Mouse (Mus musculus): Measurements from ENCODE around the gene Dnah2. TPM values are rescaled to one million over a fixed set of nuclear protein-coding genes. Genes with fewer than 3 reads are reported as not detected.

Dnah2 gene
- polyA plus RNA-seq, 2 experiments, result 0.01 to 0.03 TPM

GRCm38 (mm10) chr11:69390400-69391034 lies 158.4 kb downstream of the Dnah2 start:
- peak in 2 of 3 experiments; percentile 60 to 66 for DNase-seq (ENCODE audit: low read depth in 3 of 3, low spot score in 3 of 3)
- H3K27me3 ChIP-seq (ENCODE audit: control insufficient read depth, insufficient read depth, low read length), result no peaks in the 10 kb centered on the region
- H3K9me3 ChIP-seq (ENCODE audit: control insufficient read depth, low read length), result no peaks in the 10 kb centered on the region
- no peak overlapping the region for H3K9ac ChIP-seq (replicated peaks)
- peaks cover 0 to 3% of the 10 kb centered on the region in 2 experiments; a peak in 2 of 4 replicates for H3K4me1 ChIP-seq (replicated peaks; ENCODE audit: control insufficient read depth in 2 of 2, insufficient read depth in 2 of 2, low read length in 1 of 2)
- no peak overlapping the region for H3K4me2 ChIP-seq (ENCODE audit: low read depth)
- TF ChIP-seq EP300 (IDR thresholded peaks at IDR 0.05; ENCODE audit: low read depth) (no peak), CTCF (IDR thresholded peaks at IDR 0.05; ENCODE audit: low read depth) (peak; percentile 78)
- no peak for ATAC-seq (ENCODE audit: insufficient read depth)
- H3K27ac ChIP-seq, result no peak overlapping the region
- H3K36me3 ChIP-seq (replicated peaks; ENCODE audit: control insufficient read depth, insufficient read depth, low read depth), result no peaks in the 10 kb centered on the region
- 42% methylated on average over 10 of the region's 10 CpGs for WGBS (ENCODE audit: insufficient replicate concordance)
- H3K4me3 ChIP-seq (ENCODE audit: insufficient read depth in 1 of 2, low read depth in 2 of 2, low read length in 2 of 2), result no peak overlapping the region

GRCm38 (mm10) chr11:69389531-69390399 lies 159.1 kb downstream of the Dnah2 start:
- H3K4me1 ChIP-seq (replicated peaks; ENCODE audit: control insufficient read depth in 2 of 2, insufficient read depth in 2 of 2, low read length in 1 of 2), result peaks cover 0 to 3% of the 10 kb centered on the region in 2 experiments; a peak in 2 of 4 replicates
- WGBS (ENCODE audit: insufficient replicate concordance), result 64% methylated on average over 14 of the region's 14 CpGs
- no peak overlapping the region for H3K9ac ChIP-seq (replicated peaks)
- H3K4me3 ChIP-seq (ENCODE audit: insufficient read depth in 1 of 2, low read depth in 2 of 2, low read length in 2 of 2), result no peak overlapping the region
- no peaks in the 10 kb centered on the region for H3K27me3 ChIP-seq (ENCODE audit: control insufficient read depth, insufficient read depth, low read length)
- H3K4me2 ChIP-seq (ENCODE audit: low read depth), result no peak overlapping the region
- no peak for ATAC-seq (ENCODE audit: insufficient read depth)
- no peaks in the 10 kb centered on the region for H3K9me3 ChIP-seq (ENCODE audit: control insufficient read depth, low read length)
- TF ChIP-seq CTCF (IDR thresholded peaks at IDR 0.05; ENCODE audit: low read depth) (no peak), EP300 (IDR thresholded peaks at IDR 0.05; ENCODE audit: low read depth) (no peak)
- no peaks in the 10 kb centered on the region for H3K36me3 ChIP-seq (replicated peaks; ENCODE audit: control insufficient read depth, insufficient read depth, low read depth)
- H3K27ac ChIP-seq, result no peak overlapping the region
- no peak for DNase-seq (ENCODE audit: low read depth in 3 of 3, low spot score in 3 of 3)

GRCm38 (mm10) chr11:69388680-69389079 lies 160.2 kb downstream of the Dnah2 start:
- H3K27me3 ChIP-seq (ENCODE audit: control insufficient read depth, insufficient read depth, low read length), result no peaks in the 10 kb centered on the region
- DNase-seq (ENCODE audit: low read depth in 3 of 3, low spot score in 3 of 3), result no peak
- no peak for TF ChIP-seq CTCF (IDR thresholded peaks at IDR 0.05; ENCODE audit: low read depth)
- no peak for TF ChIP-seq EP300 (IDR thresholded peaks at IDR 0.05; ENCODE audit: low read depth)
- no peak overlapping the region for H3K4me3 ChIP-seq (ENCODE audit: insufficient read depth in 1 of 2, low read depth in 2 of 2, low read length in 2 of 2)
- no peaks in the 10 kb centered on the region for H3K4me1 ChIP-seq (replicated peaks; ENCODE audit: control insufficient read depth in 2 of 2, insufficient read depth in 2 of 2, low read length in 1 of 2)
- no peaks in the 10 kb centered on the region for H3K36me3 ChIP-seq (replicated peaks; ENCODE audit: control insufficient read depth, insufficient read depth, low read depth)
- no peak for ATAC-seq (ENCODE audit: insufficient read depth)
- no peak overlapping the region for H3K27ac ChIP-seq
- no peaks in the 10 kb centered on the region for H3K9me3 ChIP-seq (ENCODE audit: control insufficient read depth, low read length)
- whole genome bisulfite sequencing (ENCODE audit: insufficient replicate concordance), result 88% methylated on average over 4 of the region's 4 CpGs
- H3K9ac ChIP-seq (replicated peaks), result no peak overlapping the region
- no peak overlapping the region for H3K4me2 ChIP-seq (ENCODE audit: low read depth)

GRCm38 (mm10) chr11:69386758-69387157 lies 162.2 kb downstream of the Dnah2 start:
- Histone ChIP-seq H3K9me3 (ENCODE audit: control insufficient read depth, low read length) (no peaks in the 10 kb centered on the region), H3K4me3 (ENCODE audit: insufficient read depth in 1 of 2, low read depth in 2 of 2, low read length in 2 of 2) (no peak overlapping the region), H3K27me3 (ENCODE audit: control insufficient read depth, insufficient read depth, low read length) (no peaks in the 10 kb centered on the region), H3K4me1 (replicated peaks; ENCODE audit: control insufficient read depth in 2 of 2, insufficient read depth in 2 of 2, low read length in 1 of 2) (no peaks in the 10 kb centered on the region), H3K4me2 (ENCODE audit: low read depth) (no peak overlapping the region), H3K9ac (replicated peaks) (no peak overlapping the region), H3K27ac (no peak overlapping the region), H3K36me3 (replicated peaks; ENCODE audit: control insufficient read depth, insufficient read depth, low read depth) (no peaks in the 10 kb centered on the region)
- no peak for TF ChIP-seq EP300 (IDR thresholded peaks at IDR 0.05; ENCODE audit: low read depth)
- TF ChIP-seq CTCF (IDR thresholded peaks at IDR 0.05; ENCODE audit: low read depth), result 0 out of 2 replicates have a peak, but pooled peaks have one; percentile 17
- DNase-seq (ENCODE audit: low read depth in 3 of 3, low spot score in 3 of 3) (no peak), ATAC-seq (ENCODE audit: insufficient read depth) (no peak)
- WGBS (ENCODE audit: insufficient replicate concordance), result 69% methylated on average over 7 of the region's 7 CpGs

GRCm38 (mm10) chr11:69384979-69385378 lies 163.9 kb downstream of the Dnah2 start:
- 64% methylated on average over 6 of the region's 6 CpGs for WGBS (ENCODE audit: insufficient replicate concordance)
- H3K27me3 ChIP-seq (ENCODE audit: control insufficient read depth, insufficient read depth, low read length), result no peaks in the 10 kb centered on the region
- no peak for DNase-seq (ENCODE audit: low read depth in 3 of 3, low spot score in 3 of 3)
- TF ChIP-seq EP300 (IDR thresholded peaks at IDR 0.05; ENCODE audit: low read depth), result no peak
- TF ChIP-seq CTCF (IDR thresholded peaks at IDR 0.05; ENCODE audit: low read depth), result no peak
- H3K4me1 ChIP-seq (replicated peaks; ENCODE audit: control insufficient read depth in 2 of 2, insufficient read depth in 2 of 2, low read length in 1 of 2), result peaks cover 0 to 3% of the 10 kb centered on the region in 2 experiments; a peak in 2 of 4 replicates
- H3K4me3 ChIP-seq (ENCODE audit: insufficient read depth in 1 of 2, low read depth in 2 of 2, low read length in 2 of 2), result no peak overlapping the region
- H3K4me2 ChIP-seq (ENCODE audit: low read depth), result no peak overlapping the region
- H3K9me3 ChIP-seq (ENCODE audit: control insufficient read depth, low read length), result no peaks in the 10 kb centered on the region
- no peak for ATAC-seq (ENCODE audit: insufficient read depth)
- H3K27ac ChIP-seq, result no peak overlapping the region
- H3K36me3 ChIP-seq (replicated peaks; ENCODE audit: control insufficient read depth, insufficient read depth, low read depth), result no peaks in the 10 kb centered on the region
- H3K9ac ChIP-seq (replicated peaks), result no peak overlapping the region

All from liver, embryonic 14.5 days (tissue).